Mouse (Mus musculus): ENCODE data around the gene Rerg. TPM values are rescaled to one million over a fixed set of nuclear protein-coding genes. Genes with fewer than 3 reads are reported as not detected.

Rerg gene
- 3.1 TPM for polyA plus RNA-seq (2012; fragmentation: generic; extraction: Trizol)

DNA sequence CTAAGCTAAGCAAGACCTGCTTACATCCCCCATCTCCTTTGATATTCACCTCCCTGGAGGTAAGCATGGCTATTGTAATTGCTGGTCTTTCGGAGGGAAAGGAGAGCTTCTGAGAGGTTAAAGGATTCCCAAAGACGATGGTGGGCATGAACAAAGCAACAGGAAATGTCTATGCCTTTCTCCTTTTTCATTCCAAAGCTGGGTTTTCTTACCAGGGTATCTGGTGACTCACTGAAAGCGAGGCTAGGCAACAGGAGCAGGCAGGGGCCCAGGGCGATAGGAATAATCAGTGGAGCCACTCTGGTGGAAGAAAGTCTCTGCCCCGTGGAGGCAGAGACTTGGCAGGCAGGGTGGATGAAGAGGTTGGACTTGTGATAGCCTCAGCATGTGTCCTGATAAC, at the start of gene Rerg:
Gene Rerg, minus strand, starts transcription at position 272 of the 400 bp plus-strand sequence.
- TF ChIP-seq MYOD1 (IDR thresholded peaks at IDR 0.05; ENCODE audit: control insufficient read depth in 1 of 3, insufficient read length in 2 of 3, low read depth in 2 of 3) (no peak), POLR2A (IDR thresholded peaks at IDR 0.05; ENCODE audit: insufficient read length, low read depth) (no peak), TCF12 (IDR thresholded peaks at IDR 0.05; ENCODE audit: insufficient read depth, poor library complexity, severe bottlenecking) (no peak), REST (IDR thresholded peaks at IDR 0.05; ENCODE audit: insufficient read depth, insufficient read length) (no peak), POLR2AphosphoS2 (IDR thresholded peaks at IDR 0.05; ENCODE audit: insufficient read length, low read depth) (no peak), MAX (IDR thresholded peaks at IDR 0.05; ENCODE audit: low read depth) (no peak), SRF (IDR thresholded peaks at IDR 0.05; ENCODE audit: control insufficient read depth, insufficient read length, low read depth) (no peak), TCF3 (IDR thresholded peaks at IDR 0.05; ENCODE audit: insufficient read length, low read depth) (no peak), CEBPB (IDR thresholded peaks at IDR 0.05; ENCODE audit: insufficient read depth, poor library complexity, severe bottlenecking) (no peak), USF1 (IDR thresholded peaks at IDR 0.05; ENCODE audit: low read depth) (no peak)
- H3K79me2 ChIP-seq (ENCODE audit: control insufficient read depth, insufficient read depth) = no peaks in the 10 kb centered on the region
- H3K36me3 ChIP-seq (ENCODE audit: control insufficient read depth, insufficient read depth) = no peaks in the 10 kb centered on the region
- H3ac ChIP-seq (ENCODE audit: control insufficient read depth, insufficient read length) = no peak within 1 kb of the TSS
- peak within 1 kb of the TSS; percentile 27 for H3K4me3 ChIP-seq
- no peaks in the 10 kb centered on the region for H3K27me3 ChIP-seq (ENCODE audit: control insufficient read depth, insufficient read depth, insufficient read length)
- peak within 1 kb of the TSS; percentile 79 for H3K4me2 ChIP-seq (ENCODE audit: low read depth)

DNA sequence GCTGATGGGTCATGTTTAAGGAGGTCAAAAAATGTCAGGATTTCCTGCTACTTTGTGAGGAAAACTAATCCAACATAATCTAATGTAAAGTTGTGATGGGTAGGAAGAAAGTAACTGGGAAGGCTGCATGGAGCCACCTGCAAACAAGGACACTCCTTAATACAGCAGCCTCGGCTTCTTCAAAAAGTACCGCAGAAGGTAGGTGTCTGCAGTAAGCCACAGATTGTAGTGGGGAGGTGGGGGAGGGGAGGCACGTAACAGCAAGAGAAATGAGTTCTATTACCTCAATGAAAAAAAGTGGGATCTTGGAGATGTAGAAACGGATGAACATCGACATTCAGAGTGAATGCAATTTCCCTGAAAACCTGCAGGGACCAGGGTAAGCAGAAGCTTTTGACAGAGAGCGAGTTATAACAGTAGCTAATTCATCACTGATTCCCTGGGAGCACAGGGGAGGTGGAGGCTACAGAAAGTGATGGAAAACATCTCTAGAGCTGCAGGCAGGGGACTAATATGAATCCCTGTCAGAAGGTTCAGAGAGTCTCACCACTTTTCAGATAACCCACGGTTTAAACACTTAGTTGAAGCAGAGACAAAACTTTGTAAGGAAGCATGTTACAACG, 47.7 kb upstream of the Rerg start:
- Histone ChIP-seq H3K27me3 (ENCODE audit: control insufficient read depth, insufficient read depth, insufficient read length) (no peaks in the 10 kb centered on the region), H3K79me2 (ENCODE audit: control insufficient read depth, insufficient read depth) (no peaks in the 10 kb centered on the region)
- TF ChIP-seq SRF (IDR thresholded peaks at IDR 0.05; ENCODE audit: control insufficient read depth, insufficient read length, low read depth) = no peak
- TF ChIP-seq E2F4 (IDR thresholded peaks at IDR 0.05; ENCODE audit: insufficient read depth) = no peak
- TF ChIP-seq MYOG (IDR thresholded peaks at IDR 0.05; ENCODE audit: control insufficient read depth in 1 of 3, insufficient read depth in 1 of 3, insufficient read length in 2 of 3, low read depth in 2 of 3) = no peak
- TF ChIP-seq POLR2AphosphoS2 (IDR thresholded peaks at IDR 0.05; ENCODE audit: insufficient read length, low read depth) = no peak
- no peak for TF ChIP-seq MYOD1 (IDR thresholded peaks at IDR 0.05; ENCODE audit: control insufficient read depth in 1 of 3, insufficient read length in 2 of 3, low read depth in 2 of 3)
- no peak for TF ChIP-seq MAX (IDR thresholded peaks at IDR 0.05; ENCODE audit: low read depth)

DNA sequence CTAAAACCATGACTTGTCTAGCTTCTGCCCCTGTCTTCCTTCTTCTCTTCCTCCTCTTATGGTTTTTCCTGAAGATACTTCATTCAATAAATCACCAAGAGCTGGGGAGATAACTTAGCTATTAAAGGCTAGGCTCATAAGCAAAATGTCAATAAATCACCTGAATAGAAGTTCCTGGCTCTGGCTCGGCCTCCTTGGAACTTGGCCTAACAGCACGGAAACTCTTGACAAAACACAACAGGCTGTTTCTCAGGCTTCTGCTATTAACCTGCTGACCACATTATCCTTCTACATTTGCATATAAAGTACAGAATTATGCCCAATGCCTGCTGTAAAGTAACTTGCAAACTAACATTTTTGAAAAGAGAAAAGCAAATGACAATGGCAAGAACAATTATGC, 41.1 kb upstream of the Rerg start:
- H3K36me3 ChIP-seq (ENCODE audit: control insufficient read depth, insufficient read depth) = no peaks in the 10 kb centered on the region
- H3K79me2 ChIP-seq (ENCODE audit: control insufficient read depth, insufficient read depth) = no peaks in the 10 kb centered on the region
- TF ChIP-seq POLR2A (IDR thresholded peaks at IDR 0.05; ENCODE audit: insufficient read length, low read depth) = no peak
- no peak for TF ChIP-seq REST (IDR thresholded peaks at IDR 0.05; ENCODE audit: insufficient read depth, insufficient read length)
- no peak for TF ChIP-seq MAX (IDR thresholded peaks at IDR 0.05; ENCODE audit: low read depth)
- no peak for TF ChIP-seq POLR2AphosphoS2 (IDR thresholded peaks at IDR 0.05; ENCODE audit: insufficient read length, low read depth)
- no peak for TF ChIP-seq SRF (IDR thresholded peaks at IDR 0.05; ENCODE audit: control insufficient read depth, insufficient read length, low read depth)
- no peak for TF ChIP-seq E2F4 (IDR thresholded peaks at IDR 0.05; ENCODE audit: insufficient read depth)
- no peak for TF ChIP-seq TCF3 (IDR thresholded peaks at IDR 0.05; ENCODE audit: insufficient read length, low read depth)
- no peak for TF ChIP-seq USF1 (IDR thresholded peaks at IDR 0.05; ENCODE audit: low read depth)
- TF ChIP-seq MYOD1 (IDR thresholded peaks at IDR 0.05; ENCODE audit: control insufficient read depth in 1 of 3, insufficient read length in 2 of 3, low read depth in 2 of 3) = no peak
- TF ChIP-seq MYOG (IDR thresholded peaks at IDR 0.05; ENCODE audit: control insufficient read depth in 1 of 3, insufficient read depth in 1 of 3, insufficient read length in 2 of 3, low read depth in 2 of 3) = no peak
- no peak for TF ChIP-seq CEBPB (IDR thresholded peaks at IDR 0.05; ENCODE audit: insufficient read depth, poor library complexity, severe bottlenecking)
- TF ChIP-seq TCF12 (IDR thresholded peaks at IDR 0.05; ENCODE audit: insufficient read depth, poor library complexity, severe bottlenecking) = no peak
- no peak overlapping the region for H3K4me2 ChIP-seq (ENCODE audit: low read depth)
- H3ac ChIP-seq (ENCODE audit: control insufficient read depth, insufficient read length) = no peak overlapping the region
- no peak overlapping the region for H3K4me3 ChIP-seq
- H3K27me3 ChIP-seq (ENCODE audit: control insufficient read depth, insufficient read depth, insufficient read length) = no peaks in the 10 kb centered on the region

More for the DNA sequence above, 47.7 kb upstream of the Rerg start:
- H3K36me3 ChIP-seq (ENCODE audit: control insufficient read depth, insufficient read depth) = no peaks in the 10 kb centered on the region
- no peak overlapping the region for H3K4me3 ChIP-seq
- H3K4me2 ChIP-seq (ENCODE audit: low read depth) = no peak overlapping the region
- no peak overlapping the region for H3ac ChIP-seq (ENCODE audit: control insufficient read depth, insufficient read length)

DNA sequence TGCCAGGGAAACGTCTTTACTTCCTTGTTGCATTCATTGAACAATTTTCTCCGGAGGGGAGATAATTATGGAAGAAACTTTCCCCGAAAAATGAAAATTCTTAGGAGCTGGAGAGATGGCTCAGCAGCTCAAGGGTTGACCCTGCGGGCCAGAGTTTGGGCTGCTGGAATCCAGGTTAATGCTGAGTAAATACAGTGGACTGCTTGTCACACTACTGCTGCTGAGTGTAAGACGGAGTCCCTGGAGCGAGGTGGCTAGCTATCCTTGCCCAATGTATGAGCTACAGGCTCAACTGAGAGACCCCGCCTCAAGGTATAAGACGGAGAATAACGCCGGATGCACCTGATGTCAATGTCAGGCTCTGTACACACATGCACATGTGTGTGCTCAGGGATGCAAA, 40.7 kb upstream of the Rerg start:
- Histone ChIP-seq H3ac (ENCODE audit: control insufficient read depth, insufficient read length) (no peak overlapping the region), H3K4me3 (no peak overlapping the region), H3K27me3 (ENCODE audit: control insufficient read depth, insufficient read depth, insufficient read length) (no peaks in the 10 kb centered on the region), H3K4me2 (ENCODE audit: low read depth) (no peak overlapping the region), H3K79me2 (ENCODE audit: control insufficient read depth, insufficient read depth) (no peaks in the 10 kb centered on the region), H3K36me3 (ENCODE audit: control insufficient read depth, insufficient read depth) (no peaks in the 10 kb centered on the region)
- no peak for TF ChIP-seq CEBPB (IDR thresholded peaks at IDR 0.05; ENCODE audit: insufficient read depth, poor library complexity, severe bottlenecking)
- no peak for TF ChIP-seq TCF12 (IDR thresholded peaks at IDR 0.05; ENCODE audit: insufficient read depth, poor library complexity, severe bottlenecking)
- TF ChIP-seq MYOD1 (IDR thresholded peaks at IDR 0.05; ENCODE audit: control insufficient read depth in 1 of 3, insufficient read length in 2 of 3, low read depth in 2 of 3) = no peak
- TF ChIP-seq MYOG (IDR thresholded peaks at IDR 0.05; ENCODE audit: control insufficient read depth in 1 of 3, insufficient read depth in 1 of 3, insufficient read length in 2 of 3, low read depth in 2 of 3) = no peak
- no peak for TF ChIP-seq E2F4 (IDR thresholded peaks at IDR 0.05; ENCODE audit: insufficient read depth)
- TF ChIP-seq TCF3 (IDR thresholded peaks at IDR 0.05; ENCODE audit: insufficient read length, low read depth) = no peak
- TF ChIP-seq MAX (IDR thresholded peaks at IDR 0.05; ENCODE audit: low read depth) = no peak
- no peak for TF ChIP-seq REST (IDR thresholded peaks at IDR 0.05; ENCODE audit: insufficient read depth, insufficient read length)
- TF ChIP-seq USF1 (IDR thresholded peaks at IDR 0.05; ENCODE audit: low read depth) = no peak
- no peak for TF ChIP-seq POLR2AphosphoS2 (IDR thresholded peaks at IDR 0.05; ENCODE audit: insufficient read length, low read depth)
